Mouse (Mus musculus) liver, adult 2 months (tissue): Measurements from ENCODE around the gene Ccdc146.

ENCODE experiments used
- CTCF ChIP-seq: fragments of 200-500 bp; IDR thresholded peaks from 2 replicates; pipeline ENCODE4 v1.5.1; 2011; ENCODE audit warnings: low read depth, low read length, control low read depth
- POLR2A ChIP-seq: fragments of 200-500 bp; IDR thresholded peaks from 2 replicates; pipeline ENCODE4 v1.6.1; 2011; ENCODE audit warnings: low read length, control low read depth; ENCODE audit not compliant: insufficient read depth; ENCODE audit errors: extremely low read depth

- TF ChIP-seq CTCF (no peak), POLR2A (no peak)
Measured at GRCm38 (mm10) chr5:21366338-21367053, 58.0 kb downstream of the Ccdc146 start.
